Mouse (Mus musculus): ENCODE results near the gene Ncs1.

The Ncs1 gene

GRCm38 (mm10) chr2:31281138-31281537, 35.5 kb downstream of the Ncs1 start:
- DNase-seq, result no peak

- DNase-seq, result no peak
These were observed 36.6 kb downstream of the Ncs1 start for GRCm38 (mm10) chr2:31282266-31282665.

- no peak for DNase-seq
These were observed 37.3 kb downstream of the Ncs1 start for GRCm38 (mm10) chr2:31282880-31283279.

- DNase-seq, result no peak
These were observed 38.9 kb downstream of the Ncs1 start for GRCm38 (mm10) chr2:31284531-31284930.

- no peak for DNase-seq
These were observed 45.8 kb downstream of the Ncs1 start for GRCm38 (mm10) chr2:31291421-31291820.

- peak; percentile 61 for DNase-seq
These were observed 49.4 kb downstream of the Ncs1 start for GRCm38 (mm10) chr2:31294985-31295384.

GRCm38 (mm10) chr2:31296395-31296794, 50.8 kb downstream of the Ncs1 start:
- DNase-seq, result no peak

- DNase-seq, result peak; percentile 42
These were observed 52.1 kb downstream of the Ncs1 start for GRCm38 (mm10) chr2:31297602-31298268.

GRCm38 (mm10) chr2:31298814-31299213, 53.2 kb downstream of the Ncs1 start:
- no peak for DNase-seq

- DNase-seq, result no peak
These were observed 53.6 kb downstream of the Ncs1 start for GRCm38 (mm10) chr2:31299266-31299665.

GRCm38 (mm10) chr2:31299996-31300395, 54.4 kb downstream of the Ncs1 start:
- DNase-seq, result no peak

- no peak for DNase-seq
These were observed 57.6 kb downstream of the Ncs1 start for GRCm38 (mm10) chr2:31303177-31303576.

GRCm38 (mm10) chr2:31304191-31304590, 58.6 kb downstream of the Ncs1 start:
- no peak for DNase-seq

GRCm38 (mm10) chr2:31304801-31305665, 59.4 kb downstream of the Ncs1 start:
- no peak for DNase-seq

GRCm38 (mm10) chr2:31305684-31306083, 60.1 kb downstream of the Ncs1 start:
- no peak for DNase-seq

GRCm38 (mm10) chr2:31308257-31308656, 62.6 kb downstream of the Ncs1 start:
- no peak for DNase-seq

GRCm38 (mm10) chr2:31309549-31309948, 63.9 kb downstream of the Ncs1 start:
- DNase-seq, result no peak

GRCm38 (mm10) chr2:31314007-31314465, 68.4 kb downstream of the Ncs1 start, which contains the start of gene Hmcn2:
Hmcn2 (plus strand) TSS chr2:31314415.
- DNase-seq, result no peak

GRCm38 (mm10) chr2:31318162-31318561, 72.5 kb downstream of the Ncs1 start:
- DNase-seq, result no peak

GRCm38 (mm10) chr2:31319200-31319599, 73.6 kb downstream of the Ncs1 start:
- DNase-seq, result no peak

- DNase-seq, result no peak
These were observed 81.6 kb downstream of the Ncs1 start for GRCm38 (mm10) chr2:31327186-31327585.

- no peak for DNase-seq
These were observed 92.2 kb downstream of the Ncs1 start for GRCm38 (mm10) chr2:31337706-31338330.

GRCm38 (mm10) chr2:31339826-31340225, 94.2 kb downstream of the Ncs1 start:
- peak; percentile 42 for DNase-seq

Data from kidney, adult 11 months (tissue).